Mouse (Mus musculus): ENCODE measurements around the gene Cerk. TPM values are rescaled to one million over a fixed set of nuclear protein-coding genes. Genes with fewer than 3 reads are reported as not detected.

Cerk gene
- 43.2 TPM for polyA plus RNA-seq (2015; fragmentation: Illumina TruSeq; extraction: RNeasy Lipid Tissue Mini Kit (QIAGEN cat#74804); ENCODE audit: low read depth, low replicate concordance)

GRCm38 (mm10) chr15:86185689-86186569 is at the start of gene Cerk:
TSS of gene Cerk (minus strand) at chr15:86186141.

GRCm38 (mm10) chr15:86213753-86214548 is 28.0 kb upstream of the Cerk start, which contains the start of gene Tbc1d22a:
TSS of gene Tbc1d22a (plus strand) at chr15:86214459.

Other genes starting within 250 kb of the Cerk start
- 1.8 TPM for gene Celsr1, start 152.4 kb downstream of the Cerk start, polyA plus RNA-seq (2015; fragmentation: Illumina TruSeq; extraction: RNeasy Lipid Tissue Mini Kit (QIAGEN cat#74804); ENCODE audit: low read depth, low replicate concordance)
- gene Gramd4, start 128.4 kb downstream of the Cerk start, polyA plus RNA-seq (2015; fragmentation: Illumina TruSeq; extraction: RNeasy Lipid Tissue Mini Kit (QIAGEN cat#74804); ENCODE audit: low read depth, low replicate concordance) = 26.9 TPM
- gene Tbc1d22a, start 28.3 kb upstream of the Cerk start, polyA plus RNA-seq (2015; fragmentation: Illumina TruSeq; extraction: RNeasy Lipid Tissue Mini Kit (QIAGEN cat#74804); ENCODE audit: low read depth, low replicate concordance) = 25.0 TPM

All from brain, adult 10 weeks (tissue).